Mouse (Mus musculus): ENCODE measurements around the gene Tdgf1.
A peak's percentile ranks its signal among the peaks of the same experiment; 100 is the strongest.

Tdgf1 gene

GRCm38 (mm10) chr9:110945926-110946325, at the start of gene Tdgf1:
Tdgf1 (minus strand) TSS chr9:110946158.
- no peak for DNase-seq

DNA sequence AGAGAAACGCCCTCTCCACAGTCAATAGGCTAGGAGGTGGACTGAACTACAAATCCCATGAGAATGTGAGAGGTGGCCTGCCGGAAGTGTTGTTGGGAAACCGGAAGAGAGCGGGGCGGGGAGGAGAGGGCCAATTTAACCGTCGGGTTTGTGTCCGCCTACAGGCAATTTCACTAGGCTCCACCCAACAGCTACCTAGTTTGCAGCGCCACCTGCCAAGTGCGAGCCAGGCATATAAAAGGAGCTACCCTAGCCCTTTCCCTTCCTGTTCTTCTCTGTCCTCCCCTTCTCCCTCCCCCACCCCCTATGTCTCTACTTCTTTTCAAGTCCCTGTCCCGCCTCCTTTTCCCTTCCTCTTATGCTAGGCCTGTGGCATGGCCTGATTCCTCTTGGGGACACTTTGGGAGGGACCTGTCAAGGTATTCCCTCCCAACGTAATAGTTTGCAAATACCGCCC, 48.8 kb upstream of the Tdgf1 start:
- DNase-seq, result peak; percentile 98

DNA sequence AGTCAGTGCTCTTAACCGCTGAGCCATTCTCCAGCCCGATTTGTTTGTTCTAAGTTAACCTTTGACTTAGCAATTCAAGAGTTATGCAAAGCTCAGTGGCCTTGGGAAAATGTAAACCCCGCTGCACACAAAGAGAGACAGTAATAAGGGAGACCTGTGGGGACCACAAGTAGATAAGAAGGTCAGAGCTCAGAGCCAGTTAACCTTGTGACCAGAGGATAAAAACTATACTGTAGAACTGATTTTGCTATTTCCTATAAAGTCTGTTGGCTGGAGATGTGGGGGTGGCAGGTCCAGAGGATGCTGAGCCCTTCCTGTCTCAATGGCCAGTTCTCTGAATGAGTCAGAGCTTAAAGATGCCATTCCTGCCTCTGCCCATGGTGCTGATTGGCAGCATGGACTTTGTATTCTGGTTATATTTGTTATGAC, 47.3 kb upstream of the Tdgf1 start:
- DNase-seq, result peak; percentile 78

DNA sequence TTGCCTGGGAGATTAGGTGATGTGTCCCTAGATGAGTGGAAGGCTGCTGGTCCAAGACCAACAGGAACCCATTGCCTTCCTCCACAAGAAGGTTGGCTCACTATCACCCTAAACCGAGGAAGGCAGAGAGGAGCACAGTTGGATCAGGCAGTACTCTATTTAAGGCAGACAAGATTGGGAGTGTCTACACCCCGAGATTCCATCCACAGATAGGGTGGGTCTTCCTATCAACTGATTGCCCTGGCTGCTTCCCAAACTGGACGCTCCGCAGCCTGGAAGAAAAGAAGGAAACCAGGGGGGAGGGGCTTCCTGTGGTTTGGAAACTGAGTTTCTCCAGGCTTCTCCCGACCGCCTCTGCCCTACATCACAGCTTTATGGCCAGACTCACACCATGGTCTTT, 44.2 kb upstream of the Tdgf1 start, which contains the start of gene Rtp3:
Gene Rtp3 (minus strand): TSS at position 380 of the 400 bp plus-strand sequence.
- peak; percentile 98 for DNase-seq

DNA sequence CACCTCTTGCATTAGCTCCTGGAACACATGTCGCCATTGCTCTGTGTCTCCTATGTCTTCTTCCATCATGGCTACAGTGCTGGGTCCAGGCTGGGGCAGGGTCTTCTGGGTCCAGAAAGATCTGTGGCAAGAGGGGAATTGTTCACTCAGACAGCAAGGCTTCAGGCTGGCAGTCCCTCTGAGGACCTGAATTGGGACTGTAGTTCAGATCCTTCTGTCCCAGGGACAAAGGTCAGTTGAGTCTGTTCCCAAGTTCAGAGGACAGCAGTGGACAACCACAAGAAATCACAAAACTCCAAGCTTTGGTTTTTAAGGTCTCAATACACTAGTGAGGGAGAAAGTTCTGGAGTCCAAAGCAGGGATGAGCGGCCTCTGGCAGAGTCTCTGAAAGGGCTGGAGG, 43.6 kb upstream of the Tdgf1 start:
- no peak for DNase-seq

GRCm38 (mm10) chr9:110989141-110989540, 43.2 kb upstream of the Tdgf1 start:
- DNase-seq, result no peak

DNA sequence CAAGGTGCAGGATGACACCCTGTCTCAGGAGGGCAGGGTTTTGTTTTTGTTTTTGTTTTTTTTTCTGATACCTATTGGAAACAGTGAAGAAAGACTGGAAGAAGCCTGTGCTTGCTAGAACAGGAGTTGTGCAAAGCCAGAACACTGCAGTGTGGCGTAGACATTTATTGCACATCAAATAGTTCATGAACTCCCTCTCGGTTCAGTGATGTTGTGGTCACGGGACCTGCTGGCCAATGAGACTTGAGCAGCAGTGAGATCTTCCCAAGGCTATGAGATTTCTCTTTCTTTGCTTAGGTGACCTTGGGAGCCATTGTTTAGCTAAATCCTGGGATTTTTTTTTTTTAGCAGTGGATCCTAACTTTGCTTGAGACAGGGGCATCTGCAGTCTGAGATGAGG, 42.1 kb upstream of the Tdgf1 start:
- peak; percentile 29 for DNase-seq

DNA sequence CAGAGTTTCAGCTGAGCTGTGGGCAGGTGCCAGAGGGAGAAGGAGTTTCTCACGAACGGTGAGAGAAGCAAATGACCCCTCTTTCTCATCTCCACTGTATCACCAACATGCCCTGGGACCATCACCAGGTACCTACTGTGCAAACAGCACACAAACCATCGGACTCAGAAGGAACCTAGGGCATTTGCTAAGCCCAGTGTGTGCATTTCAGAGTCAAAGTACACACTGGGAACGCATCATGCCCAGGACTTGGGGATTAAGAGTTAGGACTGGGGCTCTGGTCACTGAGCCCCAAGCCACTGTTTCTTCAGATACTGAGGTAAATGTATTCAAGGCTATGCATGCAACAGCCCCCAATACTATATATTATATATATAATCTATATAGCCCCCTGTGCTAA, 41.4 kb upstream of the Tdgf1 start:
- peak; percentile 59 for DNase-seq

- DNase-seq, result peak; percentile 93
These were observed 40.0 kb upstream of the Tdgf1 start for GRCm38 (mm10) chr9:110985951-110986350.

DNA sequence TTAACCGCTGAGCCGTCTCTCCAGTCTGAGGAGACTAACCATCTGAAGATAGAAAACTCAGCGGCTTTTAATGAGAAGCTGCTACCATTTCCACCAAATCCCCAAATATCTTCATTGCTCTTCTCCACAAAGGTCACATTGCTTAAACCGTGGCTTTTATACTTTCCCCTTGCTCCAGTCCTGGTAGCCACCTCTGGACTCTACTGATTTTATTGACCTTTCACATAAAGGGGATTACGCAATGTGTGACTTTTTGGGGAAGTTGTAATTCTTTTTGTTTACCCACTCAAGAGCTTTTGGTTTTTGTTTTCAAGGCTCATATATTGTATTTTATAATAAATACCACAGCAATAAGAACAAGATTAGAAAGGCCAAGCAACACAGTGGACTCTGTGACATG, 39.6 kb upstream of the Tdgf1 start:
- DNase-seq, result no peak

DNA sequence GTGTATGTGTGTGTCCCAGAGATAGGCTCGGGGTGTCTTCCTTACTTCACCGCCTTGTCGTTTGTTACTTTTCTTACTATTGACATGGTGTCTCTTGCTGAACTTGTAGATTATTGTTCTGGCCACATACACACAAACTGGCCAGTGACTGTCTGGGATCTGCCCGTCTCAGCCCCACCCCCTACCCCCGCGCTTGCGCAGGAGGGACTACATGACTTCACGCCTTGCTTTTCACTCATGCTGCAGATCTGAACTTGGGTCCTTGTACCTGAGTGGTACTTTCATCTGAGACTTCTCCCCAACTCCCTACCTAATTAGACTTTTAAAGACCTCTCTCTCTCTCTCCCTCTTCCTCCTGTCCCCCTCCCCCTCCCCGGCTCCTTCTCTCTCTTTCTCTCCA, 38.1 kb upstream of the Tdgf1 start:
- DNase-seq, result peak; percentile 54

- DNase-seq, result peak; percentile 62
These were observed 36.4 kb upstream of the Tdgf1 start for GRCm38 (mm10) chr9:110982351-110982750.

DNA sequence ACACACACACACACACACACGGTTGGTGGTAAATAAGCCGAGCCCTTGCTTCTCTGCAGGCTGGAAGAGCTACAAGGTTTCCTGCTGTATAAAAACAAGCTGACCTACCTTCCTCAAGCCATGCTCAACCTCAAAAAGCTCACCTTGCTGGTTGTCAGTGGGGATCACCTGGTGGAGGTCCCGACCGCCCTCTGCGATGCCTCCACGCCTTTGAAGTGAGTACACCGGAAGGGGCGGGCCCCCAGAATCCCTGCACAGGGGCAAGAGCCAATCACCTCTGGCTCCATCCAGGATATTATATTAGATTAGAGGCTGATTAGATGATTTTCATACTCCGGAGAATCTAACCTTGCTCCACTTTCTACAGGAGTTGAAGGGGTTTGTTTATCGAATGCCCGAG, 33.5 kb upstream of the Tdgf1 start:
- DNase-seq, result peak; percentile 79

GRCm38 (mm10) chr9:110965910-110966231, 19.9 kb upstream of the Tdgf1 start:
- no peak for DNase-seq

GRCm38 (mm10) chr9:110965062-110965909, 19.3 kb upstream of the Tdgf1 start:
- DNase-seq, result peak; percentile 88

DNA sequence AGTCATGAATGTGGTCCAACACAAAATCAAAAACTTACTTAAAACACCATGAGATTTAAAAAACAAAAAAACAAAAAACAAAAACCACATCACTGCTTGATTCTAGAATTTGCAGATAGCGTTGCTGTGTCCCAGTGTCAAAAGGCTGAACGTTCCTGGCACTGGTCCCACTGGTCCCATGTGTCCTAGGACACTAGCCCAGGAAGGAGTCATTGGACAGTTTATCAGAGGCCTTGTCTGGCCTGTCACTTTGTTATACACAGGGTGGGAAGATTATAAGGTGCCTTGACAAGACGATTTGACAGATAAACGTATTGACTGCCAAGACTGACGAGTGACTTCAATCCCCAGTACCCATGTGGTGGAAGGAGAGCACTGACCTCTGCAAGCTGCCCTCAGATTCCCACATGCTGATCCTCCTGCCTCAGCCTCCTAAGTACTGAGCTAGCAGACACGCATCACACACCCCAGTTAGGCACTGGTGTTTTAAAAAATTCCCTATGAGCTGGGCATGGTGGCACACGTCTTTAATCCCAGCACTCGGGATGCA, 17.7 kb upstream of the Tdgf1 start:
- peak; percentile 96 for DNase-seq

GRCm38 (mm10) chr9:110961386-110961785, 15.4 kb upstream of the Tdgf1 start:
- DNase-seq, result peak; percentile 63

DNA sequence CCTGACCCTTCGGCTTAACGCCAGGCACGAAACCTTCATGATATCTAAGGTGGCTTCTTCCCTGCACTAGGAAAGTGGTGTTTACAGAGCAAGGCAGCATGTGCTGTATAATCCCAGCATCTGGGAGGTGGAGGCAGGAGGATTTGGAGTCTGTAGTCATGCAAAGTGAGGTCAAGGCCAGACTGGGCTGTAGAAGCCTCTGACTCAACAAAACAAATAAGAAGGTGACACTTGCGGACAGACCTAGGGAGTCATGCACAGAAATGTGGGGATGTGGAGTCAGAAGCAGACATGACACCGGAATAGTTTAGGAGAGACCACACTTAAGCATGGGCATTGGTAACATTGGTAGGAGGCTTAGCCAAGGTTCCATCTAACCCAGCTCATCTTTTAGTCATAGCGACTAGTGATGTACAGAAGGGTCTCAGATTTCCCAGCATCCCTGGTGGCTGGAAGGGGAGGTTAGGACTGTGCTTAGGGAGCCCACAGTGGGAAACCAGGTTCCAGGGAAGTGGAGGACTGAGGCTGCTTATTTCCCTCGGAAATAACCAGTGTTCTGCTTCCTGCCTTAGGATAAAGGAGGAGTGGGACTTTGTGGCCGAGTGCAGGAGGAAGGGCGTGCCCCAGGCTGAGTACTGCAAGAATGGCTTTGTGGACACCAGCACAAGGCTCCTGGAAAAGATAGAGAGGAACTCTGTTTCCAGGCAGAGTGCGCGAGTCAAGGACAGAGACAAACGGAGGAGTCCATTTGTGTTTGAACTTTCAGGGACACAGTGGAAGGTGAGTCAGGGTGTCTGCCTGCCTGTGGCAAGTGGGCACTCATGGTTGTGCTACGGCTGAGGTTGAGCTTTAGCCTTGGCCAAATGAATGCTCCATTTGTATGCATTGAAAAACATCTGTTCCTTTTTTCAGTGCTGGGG, 14.5 kb upstream of the Tdgf1 start:
- DNase-seq, result peak; percentile 92

DNA sequence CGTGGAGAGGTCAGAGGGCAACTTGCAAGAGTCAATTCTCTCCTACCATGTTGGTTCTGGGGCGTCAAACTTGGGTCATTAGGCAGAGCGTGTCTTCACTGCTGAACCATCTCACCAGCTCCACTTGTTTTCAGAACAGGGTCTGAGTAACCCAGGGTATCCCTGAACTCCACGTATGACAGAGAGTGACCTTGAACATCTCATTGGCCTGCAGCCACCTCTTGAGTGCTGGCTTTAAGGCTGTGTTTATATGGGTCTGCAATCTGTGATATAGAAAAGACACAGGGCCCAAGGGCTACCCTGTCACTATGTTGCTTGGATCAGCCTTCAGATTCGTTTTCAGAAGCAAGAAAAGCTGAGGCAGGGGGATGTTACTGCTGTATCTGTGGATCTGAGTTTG, 13.7 kb upstream of the Tdgf1 start:
- DNase-seq, result peak; percentile 79

- peak; percentile 99 for DNase-seq
These were observed 10.0 kb upstream of the Tdgf1 start for GRCm38 (mm10) chr9:110955962-110956361.

- peak; percentile 89 for DNase-seq
These were observed 8.9 kb upstream of the Tdgf1 start for GRCm38 (mm10) chr9:110954681-110955445.
